Mouse (Mus musculus): ENCODE data around the gene Pfkl.

DNA sequence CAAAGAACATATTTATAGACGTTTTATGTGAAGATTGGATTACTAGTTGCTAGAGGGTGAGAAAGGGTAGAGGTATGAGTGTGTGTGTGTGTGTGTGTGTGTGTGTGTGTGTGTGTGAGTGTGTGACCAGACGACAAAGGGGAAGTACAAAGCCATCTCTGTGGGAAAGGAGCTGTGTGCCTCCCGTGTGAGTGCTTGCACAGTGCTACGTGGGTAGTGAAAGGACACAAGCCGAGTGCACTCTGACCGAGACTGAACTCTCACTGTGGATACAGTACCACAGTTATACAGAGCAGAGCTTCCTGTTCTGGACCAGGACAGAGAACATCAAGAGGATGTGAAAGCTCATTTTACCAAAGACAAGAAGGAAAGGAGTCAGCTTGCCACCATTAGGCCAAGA lies 45.9 kb downstream of the Pfkl start:
- TF ChIP-seq MYOG (IDR thresholded peaks at IDR 0.05; ENCODE audit: control insufficient read depth in 1 of 3, insufficient read depth in 1 of 3, insufficient read length in 2 of 3, low read depth in 2 of 3), result no peak
- TF ChIP-seq POLR2A (IDR thresholded peaks at IDR 0.05; ENCODE audit: insufficient read length, low read depth), result no peak
- no peak for TF ChIP-seq TCF12 (IDR thresholded peaks at IDR 0.05; ENCODE audit: insufficient read depth, poor library complexity, severe bottlenecking)
- TF ChIP-seq USF1 (IDR thresholded peaks at IDR 0.05; ENCODE audit: low read depth), result no peak
